Mouse (Mus musculus) monocyte, adult 2 months (primary cell): Measurements from ENCODE around the gene Aff3.

ENCODE experiments used
- DNase-seq, 2 experiments: peaks; one replicate each; pipeline ENCODE4 v3.0.0; 2022; ENCODE audit warnings: low spot score in 2 of 2, low read depth in 1 of 2

Gene Aff3

GRCm38 (mm10) chr1:38658376-38658775, 6.4 kb downstream of the Aff3 start:
- DNase-seq = no peak

- DNase-seq = no peak
These were observed 7.1 kb downstream of the Aff3 start for GRCm38 (mm10) chr1:38657606-38658005.

DNA sequence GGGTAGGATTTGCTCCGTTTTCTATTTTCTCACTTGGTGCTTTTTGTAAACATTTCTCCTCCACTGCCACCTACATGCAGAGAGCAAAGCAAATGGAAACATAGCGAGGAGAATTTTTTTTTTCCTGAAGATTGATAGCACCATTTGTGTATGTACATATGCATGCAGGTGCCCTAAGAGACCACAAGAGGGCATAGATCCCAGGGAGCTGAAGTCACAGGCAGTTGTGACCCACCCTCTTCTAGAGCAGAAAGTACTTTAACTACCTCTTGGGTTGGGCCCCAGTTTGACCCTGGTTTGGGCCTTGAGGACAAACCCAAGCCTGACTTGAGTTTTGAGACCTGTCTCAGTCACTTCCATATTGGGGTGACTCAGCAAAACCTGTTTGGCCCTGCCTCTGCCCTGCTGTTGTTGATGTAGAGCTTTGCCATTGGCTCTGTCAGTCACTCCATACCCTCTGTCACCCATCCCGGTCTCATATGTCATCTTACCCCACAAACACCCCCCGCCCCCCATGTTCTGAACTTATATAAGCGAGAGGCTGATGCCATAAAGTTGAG, 9.7 kb downstream of the Aff3 start:
- DNase-seq = no peak

- DNase-seq = no peak
These were observed 14.7 kb downstream of the Aff3 start for GRCm38 (mm10) chr1:38650031-38650430.

DNA sequence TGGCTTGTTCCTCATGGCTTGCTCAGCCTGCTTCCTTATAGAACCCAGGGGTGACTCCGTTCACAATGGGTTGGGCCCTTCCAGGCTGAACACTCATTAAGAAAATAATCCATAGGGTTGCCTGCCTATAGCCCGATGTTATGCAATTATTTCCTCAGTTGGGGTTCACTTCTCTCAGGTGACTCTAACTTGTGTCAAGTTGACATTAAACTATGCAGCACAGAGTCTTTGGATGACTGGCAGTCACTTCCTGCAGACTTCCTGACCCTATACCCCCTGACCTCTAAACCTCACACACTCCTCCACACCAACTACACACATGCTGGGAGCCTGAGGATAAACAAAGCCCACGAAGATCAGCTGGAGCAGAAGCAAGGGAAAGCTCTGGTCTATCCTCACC, 15.6 kb downstream of the Aff3 start:
- no peak for DNase-seq

DNA sequence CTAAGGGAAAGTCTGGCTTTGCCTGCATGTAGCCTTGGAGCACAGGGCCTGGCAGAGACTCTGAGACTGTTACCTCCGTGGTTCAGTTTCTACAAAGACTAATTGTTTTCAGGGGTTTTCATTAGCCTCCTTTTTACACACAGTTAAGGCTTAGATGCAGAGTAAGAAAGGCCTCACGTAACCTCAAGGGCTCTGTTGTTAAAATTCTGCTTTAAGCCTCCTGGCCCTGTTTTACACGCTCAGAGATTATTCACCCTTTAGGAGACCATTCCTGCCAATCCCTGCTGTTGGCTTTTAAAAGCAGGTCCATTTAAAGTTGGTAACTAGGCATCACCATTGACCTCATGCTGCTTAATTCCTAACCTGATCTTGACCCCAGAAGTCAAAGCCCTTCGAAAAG, 22.5 kb downstream of the Aff3 start:
- DNase-seq = no peak

DNA sequence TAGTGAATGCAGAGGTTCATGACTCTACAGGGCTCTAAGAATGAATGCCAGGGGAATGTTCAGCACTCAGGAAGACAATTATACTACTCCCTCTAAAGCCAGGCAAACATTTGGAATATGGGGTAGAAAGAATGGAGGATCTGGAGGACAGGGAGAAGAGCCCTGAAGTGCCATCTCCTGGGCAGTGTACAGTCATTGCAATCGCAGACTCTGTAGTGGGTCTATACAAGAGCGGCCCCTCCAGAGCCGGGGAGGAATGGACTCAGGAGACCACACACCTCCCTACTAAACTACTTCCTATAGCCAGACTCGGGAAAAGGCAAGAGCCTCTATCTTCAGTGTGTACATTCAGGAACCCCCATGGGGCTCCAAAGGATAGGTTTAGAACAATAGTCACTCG, 25.1 kb downstream of the Aff3 start:
- DNase-seq = no peak

- DNase-seq = no peak
These were observed 29.2 kb downstream of the Aff3 start for GRCm38 (mm10) chr1:38635596-38635995.

GRCm38 (mm10) chr1:38634081-38634480, 30.7 kb downstream of the Aff3 start:
- DNase-seq = no peak

- DNase-seq = no peak
These were observed 32.1 kb downstream of the Aff3 start for GRCm38 (mm10) chr1:38632461-38633180.

DNA sequence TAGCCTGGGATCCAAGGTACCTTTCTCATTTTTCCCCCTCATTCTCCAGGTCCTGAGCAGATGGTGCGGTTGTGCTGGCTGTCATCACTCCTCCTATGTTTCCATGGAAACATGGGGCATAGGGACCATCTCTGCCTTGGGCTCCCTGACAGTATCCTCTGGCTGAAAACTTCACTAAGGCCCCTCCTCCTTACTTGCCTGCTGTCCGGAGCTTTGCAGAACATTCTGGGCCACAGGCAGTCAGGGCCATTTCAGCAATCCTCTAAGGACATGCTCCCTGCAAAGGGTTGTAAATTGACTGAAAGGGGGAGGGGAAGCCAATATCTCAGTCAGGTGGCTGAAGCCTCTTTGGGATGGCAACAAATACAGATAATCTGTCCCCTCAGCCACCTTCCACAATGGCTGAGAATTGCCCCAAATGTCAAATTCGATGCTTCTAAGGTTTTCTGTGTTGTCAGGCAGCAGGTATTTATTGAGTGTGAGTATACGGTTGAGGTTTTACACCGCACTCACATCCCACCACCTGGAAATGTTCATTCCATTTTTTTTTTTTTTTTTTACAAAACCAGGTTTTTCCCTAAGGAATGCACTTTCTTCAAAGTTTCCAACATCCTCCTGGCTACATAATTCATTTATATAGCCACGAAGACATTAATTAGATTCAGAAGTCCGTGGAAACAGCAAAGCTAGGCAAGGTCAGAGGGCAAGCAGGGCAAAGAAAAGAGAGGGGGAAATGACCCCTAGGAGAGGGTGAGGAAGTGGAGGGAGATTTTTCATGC, 33.1 kb downstream of the Aff3 start:
- DNase-seq = no peak

GRCm38 (mm10) chr1:38628901-38629585, 35.7 kb downstream of the Aff3 start:
- DNase-seq = no peak

GRCm38 (mm10) chr1:38628426-38628825, 36.3 kb downstream of the Aff3 start:
- DNase-seq = no peak

DNA sequence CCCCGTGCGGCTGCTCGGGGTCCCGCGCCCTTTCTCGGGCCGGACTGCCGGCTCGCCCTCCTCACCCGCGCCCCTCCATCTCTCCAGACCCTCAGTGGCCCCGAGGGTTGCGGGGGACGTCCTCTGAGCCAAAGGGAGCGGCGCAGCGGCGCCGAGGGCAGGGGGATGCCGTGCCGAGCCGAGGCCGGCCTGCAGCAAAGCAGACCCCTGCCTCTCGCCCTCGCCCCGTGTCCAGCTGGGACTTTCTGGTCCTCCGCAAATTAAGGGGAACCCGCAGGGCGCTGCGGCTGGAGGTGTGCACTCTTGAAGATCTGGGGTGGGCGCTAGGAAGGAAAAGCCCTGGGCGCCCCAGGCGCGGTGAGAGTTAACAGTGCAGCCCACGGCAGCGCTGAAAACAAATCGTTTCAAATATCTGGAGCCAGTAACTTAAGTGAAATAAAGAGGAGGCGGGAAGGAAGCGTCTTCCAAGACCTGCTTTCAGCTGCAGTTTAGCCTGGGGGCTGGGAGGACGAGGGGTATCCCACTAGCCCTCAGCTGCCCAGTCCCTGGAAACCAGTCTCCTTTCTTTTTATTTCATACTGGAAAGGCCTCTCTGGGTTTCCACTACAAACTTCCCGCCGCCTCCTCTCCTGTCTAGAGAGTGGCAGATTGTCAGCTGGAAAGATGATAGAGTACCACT, 36.9 kb downstream of the Aff3 start:
- no peak for DNase-seq

DNA sequence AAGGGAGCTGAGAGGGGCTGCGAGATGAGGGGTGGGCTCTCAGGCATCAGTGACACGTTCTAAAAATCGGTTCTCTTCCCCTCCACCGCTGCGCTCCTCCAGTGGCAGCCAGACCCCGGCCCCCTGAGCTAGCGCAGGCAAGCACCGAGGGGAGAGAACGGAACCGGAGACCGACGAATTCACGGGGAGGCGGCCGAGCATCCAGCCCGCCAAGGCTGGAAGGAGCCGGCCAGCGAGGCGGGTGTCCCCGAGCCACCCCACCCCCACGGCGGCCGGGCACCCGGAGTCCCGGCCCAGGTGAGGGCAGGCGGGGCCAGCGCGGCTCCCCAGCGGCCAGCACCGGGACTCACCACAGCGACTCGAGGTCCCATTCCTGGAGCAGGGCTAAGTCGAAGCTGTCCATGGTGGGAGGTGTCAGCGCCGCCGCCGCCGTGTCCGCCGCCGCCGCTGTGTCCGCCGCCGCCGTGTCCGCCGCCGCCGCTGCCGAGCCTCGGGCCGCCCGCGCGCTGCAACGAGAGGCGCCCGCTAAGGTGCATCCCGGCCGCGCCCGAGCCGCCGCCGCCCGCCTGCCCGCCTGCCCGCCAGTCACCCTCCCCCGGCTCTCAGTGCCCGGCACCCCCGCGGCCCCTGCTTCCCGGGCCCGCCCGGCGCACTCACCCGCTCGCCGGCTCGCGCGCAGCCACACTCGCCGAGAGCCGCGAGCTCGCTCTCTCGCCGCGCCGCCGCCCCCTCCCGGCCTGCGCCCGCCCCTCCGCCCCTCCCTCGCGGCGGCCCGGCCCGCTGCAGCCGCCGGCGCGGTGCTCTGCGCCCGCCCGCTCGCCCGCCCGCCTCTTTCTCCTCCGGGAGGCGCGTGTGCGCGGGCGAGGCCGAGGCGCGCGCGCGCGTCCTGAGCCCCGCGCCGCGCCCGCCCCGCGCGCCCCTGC, 37.8 kb downstream of the Aff3 start:
- no peak for DNase-seq

DNA sequence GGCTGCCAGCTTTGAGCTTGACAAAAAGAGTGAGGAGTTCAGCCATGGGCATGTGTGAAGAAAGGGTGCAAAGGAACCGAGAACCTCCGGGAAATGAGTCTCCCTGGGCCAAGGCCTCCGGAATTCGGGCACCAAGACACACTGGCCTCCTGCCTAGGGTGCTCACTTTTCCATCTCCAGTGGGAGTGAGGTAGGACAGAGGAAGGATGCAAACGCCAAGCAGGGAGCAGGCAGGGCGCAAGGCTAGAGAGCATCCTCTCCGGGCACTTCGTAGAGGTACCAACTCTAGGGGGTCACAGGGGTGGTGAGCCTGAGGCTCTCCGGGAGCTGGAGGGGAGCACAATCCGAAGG, 38.4 kb downstream of the Aff3 start:
- DNase-seq = no peak

GRCm38 (mm10) chr1:38621840-38622239, 42.9 kb downstream of the Aff3 start:
- no peak for DNase-seq

DNA sequence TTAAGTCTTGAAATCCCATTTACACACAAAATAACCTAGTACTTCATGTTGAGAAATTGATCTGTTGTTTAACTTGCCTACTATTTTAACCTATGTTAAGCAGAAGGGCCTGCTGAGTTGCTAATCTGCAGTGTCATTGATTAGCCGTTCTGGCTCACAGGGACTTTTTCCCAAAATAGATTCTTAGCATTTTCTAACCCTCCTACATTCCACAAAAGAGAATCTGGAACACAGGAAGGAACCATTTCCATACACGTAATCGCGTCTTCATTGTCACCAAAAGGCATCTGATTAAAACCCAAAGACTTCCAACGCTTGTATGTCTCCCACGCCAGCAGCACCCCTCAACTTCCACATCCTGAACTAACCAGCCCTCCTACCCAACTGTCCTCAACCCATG, 44.4 kb downstream of the Aff3 start:
- DNase-seq = no peak

DNA sequence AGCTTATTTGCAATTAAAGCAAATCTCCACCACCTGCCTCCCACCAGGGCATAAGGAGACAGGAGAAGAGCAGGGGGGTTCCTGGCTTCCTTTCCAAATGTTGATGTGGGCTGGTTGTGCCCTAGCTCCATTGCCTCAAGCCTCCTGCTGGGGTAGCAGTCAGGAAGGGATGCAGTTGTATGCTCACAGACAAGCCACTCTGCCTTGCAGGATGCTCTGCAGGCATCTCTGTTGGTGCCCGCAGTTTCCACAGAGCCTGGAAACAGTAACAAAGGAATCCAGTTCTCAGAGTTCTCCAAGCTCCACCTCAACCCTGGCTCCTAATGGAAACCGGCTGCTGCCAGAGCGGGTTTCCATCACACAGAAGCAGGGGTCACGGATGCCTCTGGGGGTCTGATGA, 58.0 kb downstream of the Aff3 start:
- DNase-seq = no peak

- no peak for DNase-seq
These were observed 59.3 kb downstream of the Aff3 start for GRCm38 (mm10) chr1:38605426-38605825.
